Mouse (Mus musculus) spleen, adult 12 weeks (tissue): ENCODE measurements at regions not wholly inside any gene's neighbourhood (a gene's known extent, or its start where the extent isn't known, plus 50 kb on each side); places are given as distances from the start of the nearest gene placed in this dataset.
A peak's percentile ranks its signal among the peaks of the same experiment; 100 is the strongest.

Source experiments
- DNase-seq: peaks from one replicate; pipeline ENCODE4 v3.0.0; 2022; ENCODE audit warnings: low spot score

GRCm38 (mm10) chr4:101340741-101341140, 75.7 kb upstream of the Jak1 start:
- DNase-seq = no peak

DNA sequence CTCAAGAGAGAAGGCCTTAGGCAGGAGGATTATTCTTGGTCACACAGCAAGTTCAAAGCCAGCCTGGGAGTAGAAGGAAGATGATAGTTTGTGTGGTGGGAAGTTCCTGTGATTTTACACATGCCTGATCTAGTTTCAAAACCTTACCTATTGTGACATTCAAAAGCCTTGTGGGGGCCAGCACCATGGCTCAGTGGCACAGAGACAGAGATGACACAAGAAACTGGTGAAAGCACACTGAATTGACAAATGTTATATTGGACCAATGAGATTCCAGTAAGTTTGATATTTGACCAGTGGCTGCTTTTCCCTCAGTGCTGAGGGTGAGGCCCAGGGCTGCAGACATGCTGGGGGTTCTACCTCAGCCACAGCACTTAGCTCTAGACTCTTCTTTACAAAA, 73.1 kb upstream of the Jak1 start:
- no peak for DNase-seq

DNA sequence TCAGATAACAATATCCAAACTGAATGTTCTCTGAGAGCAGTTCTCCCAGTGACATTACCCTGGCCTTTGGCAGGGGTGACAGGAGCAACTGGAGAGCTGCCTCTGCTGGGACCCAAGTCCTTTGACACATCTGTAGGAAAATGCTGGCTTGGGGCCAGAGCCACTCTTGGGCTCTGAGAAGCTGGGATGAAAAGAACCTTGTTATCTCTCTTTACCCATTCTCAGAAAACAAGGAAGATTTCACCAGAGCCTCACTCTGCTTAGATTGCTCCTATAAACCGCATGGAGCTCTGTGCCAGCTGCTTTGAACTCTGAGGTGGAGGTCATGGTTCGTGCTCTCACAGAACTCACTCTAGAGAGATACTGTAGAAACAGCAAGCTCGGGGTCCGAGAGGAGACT, 71.7 kb upstream of the Jak1 start:
- DNase-seq = no peak

- no peak for DNase-seq
Observed at GRCm38 (mm10) chr4:101336371-101336770, 71.3 kb upstream of the Jak1 start.

GRCm38 (mm10) chr4:101333868-101334267, 68.8 kb upstream of the Jak1 start:
- DNase-seq = no peak

GRCm38 (mm10) chr4:101333036-101333435, 68.0 kb upstream of the Jak1 start:
- DNase-seq = no peak

DNA sequence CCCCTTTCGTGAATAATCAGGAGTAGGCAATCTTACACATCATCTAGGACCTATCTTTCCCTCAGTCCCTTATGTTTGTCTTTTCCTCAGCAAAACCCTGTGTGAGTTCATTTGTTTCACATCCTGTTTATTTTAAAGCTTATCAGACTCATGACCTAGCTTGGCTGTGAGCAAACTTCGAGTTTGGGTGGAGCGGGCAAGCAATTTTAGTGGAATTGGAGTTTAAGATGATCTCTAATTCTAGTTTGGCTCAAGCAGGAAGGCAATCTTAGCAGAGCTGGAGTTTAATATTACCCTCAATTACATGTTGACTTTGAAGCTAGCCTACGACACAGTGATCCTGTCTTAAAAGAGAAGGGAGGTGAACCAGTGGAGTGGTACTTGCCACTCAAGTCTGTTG, 66.1 kb upstream of the Jak1 start:
- no peak for DNase-seq

- no peak for DNase-seq
Observed at GRCm38 (mm10) chr4:101329060-101329459, 64.0 kb upstream of the Jak1 start.

DNA sequence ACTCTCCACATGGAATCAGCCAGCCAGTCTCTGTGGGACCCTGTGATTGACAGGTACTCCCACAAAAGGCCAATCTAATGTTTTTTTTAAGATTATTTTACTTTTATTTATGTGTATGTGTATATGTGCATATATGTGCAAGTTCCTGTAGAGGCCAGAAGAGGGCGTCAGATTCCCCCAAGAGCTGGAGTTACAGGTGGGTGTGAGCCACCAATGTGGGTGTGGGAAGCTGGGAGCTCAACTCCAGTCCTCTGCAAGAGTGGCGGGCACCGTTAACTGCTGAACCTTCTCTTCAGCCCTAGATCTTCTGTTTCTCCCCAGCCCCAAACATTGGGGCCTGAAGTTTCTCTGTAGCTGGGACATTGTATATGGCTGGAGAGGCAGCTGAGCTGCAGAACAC, 61.0 kb upstream of the Jak1 start:
- no peak for DNase-seq

- no peak for DNase-seq
Observed at GRCm38 (mm10) chr4:101321731-101322130, 56.6 kb upstream of the Jak1 start.

DNA sequence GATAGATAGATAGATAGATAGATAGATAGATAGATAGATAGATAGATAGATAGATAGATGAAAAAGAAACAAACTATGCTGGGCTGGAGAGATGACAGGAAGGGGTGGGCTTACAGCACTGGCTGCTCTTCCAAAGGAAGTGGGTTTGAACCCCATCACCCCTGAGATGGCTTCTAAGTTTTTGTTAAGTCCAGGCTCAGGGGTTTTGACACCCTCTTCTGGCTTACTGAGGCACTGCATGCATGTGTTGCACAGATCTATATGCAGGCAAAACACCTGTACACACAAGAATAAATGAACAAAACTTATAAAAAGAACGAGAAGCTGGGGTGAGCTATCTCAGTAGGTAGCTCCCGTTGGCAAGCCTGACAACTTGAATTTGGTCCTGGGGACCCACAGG, 55.5 kb upstream of the Jak1 start:
- peak; percentile 27 for DNase-seq

DNA sequence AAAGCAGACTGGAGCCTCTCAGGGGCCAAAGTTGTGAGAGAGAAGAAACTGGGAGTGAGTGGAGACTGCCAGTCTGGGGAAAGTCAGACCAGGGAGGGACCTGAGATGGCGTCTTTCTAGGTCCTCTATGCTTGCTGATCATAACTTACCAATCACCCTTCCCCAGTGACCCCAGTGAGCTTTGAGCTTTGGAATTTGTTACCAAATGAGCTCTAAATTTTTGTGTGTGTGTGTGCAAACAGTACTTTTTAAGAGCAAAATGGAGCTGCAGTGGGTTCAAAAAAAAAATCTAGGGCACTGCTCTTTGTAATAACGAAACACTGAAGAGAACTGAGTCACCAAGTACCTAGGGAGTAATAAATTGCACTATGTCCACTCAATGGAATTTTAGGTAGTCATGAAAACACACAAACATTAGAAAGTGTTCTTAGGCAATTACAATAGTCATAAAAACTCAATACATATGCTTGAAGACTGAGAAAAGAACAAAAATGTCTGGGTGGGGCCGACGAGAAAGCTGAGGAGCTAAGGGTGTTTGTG, 54.7 kb upstream of the Jak1 start:
- DNase-seq = no peak

- no peak for DNase-seq
Observed at GRCm38 (mm10) chr4:101318836-101319235, 53.8 kb upstream of the Jak1 start.

GRCm38 (mm10) chr4:101316061-101316460, 51.0 kb upstream of the Jak1 start:
- DNase-seq = no peak
